Mouse (Mus musculus) right cerebral cortex, adult 18-20 months (tissue): Measurements from ENCODE around the gene Hexdc.

ENCODE experiments used
- DNase-seq: peaks from one replicate; pipeline ENCODE4 v3.0.0; 2022; ENCODE audit warnings: mixed read lengths

The Hexdc gene

GRCm38 (mm10) chr11:121228129-121229017 is 24.1 kb downstream of the Hexdc start:
- DNase-seq, result no peak

- peak; percentile 74 for DNase-seq
Observed at GRCm38 (mm10) chr11:121229018-121229439, 24.8 kb downstream of the Hexdc start, which contains the start of gene Cybc1. Gene Cybc1 (minus strand): TSS chr11:121229322.

GRCm38 (mm10) chr11:121231191-121231590 is 27.0 kb downstream of the Hexdc start:
- DNase-seq, result no peak

- no peak for DNase-seq
Observed at GRCm38 (mm10) chr11:121231628-121232291, 27.5 kb downstream of the Hexdc start.

GRCm38 (mm10) chr11:121232706-121233105 is 28.5 kb downstream of the Hexdc start:
- no peak for DNase-seq

GRCm38 (mm10) chr11:121235475-121236238 is 31.4 kb downstream of the Hexdc start:
- no peak for DNase-seq

GRCm38 (mm10) chr11:121236564-121237344 is 32.5 kb downstream of the Hexdc start, which contains the start of gene Narf:
Gene Narf (plus strand): TSS chr11:121237253.
- DNase-seq, result peak; percentile 100

GRCm38 (mm10) chr11:121237345-121238128 is 33.3 kb downstream of the Hexdc start:
- no peak for DNase-seq

GRCm38 (mm10) chr11:121239669-121240068 is 35.4 kb downstream of the Hexdc start:
- no peak for DNase-seq

GRCm38 (mm10) chr11:121250196-121250595 is 46.0 kb downstream of the Hexdc start:
- no peak for DNase-seq

- peak; percentile 94 for DNase-seq
Observed at GRCm38 (mm10) chr11:121259160-121260100, 55.2 kb downstream of the Hexdc start, which contains the start of gene Foxk2. Gene Foxk2 (plus strand): TSS chr11:121259990.

- DNase-seq, result peak; percentile 20
Observed at GRCm38 (mm10) chr11:121260211-121260906, 56.1 kb downstream of the Hexdc start.

GRCm38 (mm10) chr11:121261074-121261473 is 56.8 kb downstream of the Hexdc start:
- DNase-seq, result no peak
